In the genomic region with DNA sequence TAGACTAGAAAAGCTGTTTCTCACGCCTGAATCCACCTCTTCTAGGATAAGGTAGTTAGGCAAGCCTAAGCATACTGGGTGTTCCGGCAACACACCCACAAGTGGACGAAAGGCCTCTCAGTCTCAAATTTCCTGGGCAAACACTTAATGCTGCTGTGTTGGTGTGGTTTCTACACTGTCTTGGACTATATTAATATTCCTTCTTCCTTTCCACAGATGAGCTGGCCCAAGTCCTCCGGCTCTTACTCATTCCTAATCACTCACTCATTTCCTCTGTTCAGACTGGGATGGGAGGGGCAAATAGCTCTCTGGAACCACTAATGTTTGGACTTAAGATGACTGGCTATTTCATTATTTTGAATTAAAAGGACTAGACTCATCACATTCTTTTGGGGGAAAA, we compare ENCODE assay signal across 8 mouse cellular contexts.
A peak's percentile ranks its signal among the peaks of the same experiment; 100 is the strongest.
DNase-seq lines count a peak whose midpoint lies in the region; ATAC-seq and TF ChIP-seq lines count a peak whose summit lies in the region.

No protein-coding gene starts in this region.

- H3K27me3 ChIP-seq in embryonic facial prominence, embryonic 15.5 days, result no peaks in the 10 kb centered on the region
- no peaks in the 10 kb centered on the region for H3K27me3 ChIP-seq in intestine, embryonic 16.5 days (replicated peaks; ENCODE audit: control insufficient read depth, insufficient read depth, low read length)

- H3K36me3 ChIP-seq in embryonic facial prominence, embryonic 15.5 days, result no peaks in the 10 kb centered on the region
- H3K36me3 ChIP-seq in intestine, embryonic 16.5 days (ENCODE audit: control insufficient read depth, insufficient read depth, low read length), result no peaks in the 10 kb centered on the region

- WGBS in embryonic facial prominence, embryonic 15.5 days, result 38% methylated on average over 4 of the region's 4 CpGs
- 35% methylated on average over 4 of the region's 4 CpGs for WGBS in intestine, embryonic 16.5 days

- peak overlapping the region; percentile 82 for H3K27ac ChIP-seq in layer of hippocampus, adult 2 months
- H3K27ac ChIP-seq in embryonic facial prominence, embryonic 15.5 days (replicated peaks), result peak overlapping the region; percentile 81
- peak overlapping the region; percentile 93 for H3K27ac ChIP-seq in intestine, embryonic 16.5 days (ENCODE audit: low read length)

- no peak for DNase-seq in layer of hippocampus, adult 2 months (ENCODE audit: low spot score in 2 of 2)
- DNase-seq in layer of hippocampus, adult 11-12 months (ENCODE audit: low spot score), result no peak
- peak; percentile 64 for DNase-seq in lung, postnatal 14 days
- no peak for DNase-seq in right cerebral cortex, adult 2 months (ENCODE audit: low spot score in 2 of 2)
- no peak for DNase-seq in cerebellum, adult 18-20 months
- DNase-seq in layer of hippocampus, adult 9-11 months, result no peak

- H3K9me3 ChIP-seq in embryonic facial prominence, embryonic 15.5 days (replicated peaks), result no peaks in the 10 kb centered on the region
- no peaks in the 10 kb centered on the region for H3K9me3 ChIP-seq in intestine, embryonic 16.5 days (ENCODE audit: control insufficient read depth, low read length)

- ATAC-seq in embryonic facial prominence, embryonic 15.5 days (ENCODE audit: insufficient number of reproducible peaks, low FRiP score, low TSS enrichment, low read depth), result no peak; the same call in 1 of the 2 replicates
- ATAC-seq in intestine, embryonic 16.5 days, result peak; percentile 74

- no peak overlapping the region for H3K4me2 ChIP-seq in embryonic facial prominence, embryonic 15.5 days (replicated peaks)
- peak overlapping the region; percentile 32; the same call in 1 of the 2 replicates for H3K4me2 ChIP-seq in intestine, embryonic 16.5 days (ENCODE audit: low read depth, low read length)

- no peak overlapping the region for H3K4me3 ChIP-seq in layer of hippocampus, adult 2 months
- no peak overlapping the region for H3K4me3 ChIP-seq in embryonic facial prominence, embryonic 15.5 days (replicated peaks)
- no peak overlapping the region for H3K4me3 ChIP-seq in intestine, embryonic 16.5 days (ENCODE audit: low read length)

- H3K9ac ChIP-seq in embryonic facial prominence, embryonic 15.5 days, result no peak overlapping the region
- H3K9ac ChIP-seq in intestine, embryonic 16.5 days (ENCODE audit: low read depth, low read length), result peak overlapping the region; percentile 14; the same call in 1 of the 2 replicates

- H3K4me1 ChIP-seq in embryonic facial prominence, embryonic 15.5 days, result peaks cover 13% of the 10 kb centered on the region
- peaks cover 23% of the 10 kb centered on the region for H3K4me1 ChIP-seq in intestine, embryonic 16.5 days (ENCODE audit: control insufficient read depth, insufficient read depth, low read length)

- no peak for TF ChIP-seq CTCF in layer of hippocampus, adult 2 months (conservative IDR thresholded peaks at IDR 0.05)
